Mouse (Mus musculus): ENCODE results near the gene Creg2.
"Not testable (repeated sequence)": the region's sequence is repeated elsewhere in the genome, so short reads cannot be mapped to it uniquely, and the experiment has no call there.

Creg2 gene

DNA sequence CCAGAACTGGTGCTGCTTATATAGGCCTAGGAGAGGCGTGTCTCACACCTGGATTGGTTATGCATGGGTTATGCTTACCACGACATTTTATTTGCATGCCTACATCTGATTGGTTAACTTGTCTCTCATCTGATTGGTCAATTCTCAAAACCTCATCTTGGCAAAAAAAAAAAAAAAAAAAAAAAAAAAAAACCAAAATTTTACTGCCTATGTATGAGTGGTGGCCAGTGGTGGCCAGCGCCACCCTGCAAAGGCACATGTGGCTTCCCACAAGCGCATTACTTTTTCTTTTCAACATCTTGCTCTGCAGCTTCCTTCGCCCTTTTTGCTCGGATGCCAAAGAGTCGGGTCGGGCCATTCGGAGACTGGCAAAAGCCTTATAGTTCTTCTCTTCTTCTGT lies 54.1 kb downstream of the Creg2 start:
- DNase-seq (ENCODE audit: low spot score): not testable (repeated sequence)

DNA sequence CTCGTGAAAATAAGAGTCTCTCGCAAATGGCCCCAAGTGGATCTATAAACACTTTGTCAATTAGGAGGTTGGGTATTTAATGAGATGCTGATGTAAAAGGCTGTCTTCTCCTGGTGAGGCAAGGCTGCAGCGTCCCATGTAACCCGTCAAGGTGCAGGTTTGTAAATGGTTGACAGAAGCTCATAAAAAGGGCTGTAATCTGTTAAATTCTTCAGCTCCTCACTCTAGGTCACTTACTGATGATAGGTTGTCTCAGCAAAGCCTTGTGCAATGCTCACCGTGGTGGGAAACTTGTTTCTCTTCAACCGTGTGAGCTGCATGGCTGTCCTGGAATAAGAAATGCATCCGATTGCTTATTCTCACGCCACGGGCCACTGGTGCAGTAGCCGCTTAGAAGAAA lies 57.4 kb downstream of the Creg2 start:
- no peak for DNase-seq (ENCODE audit: low spot score)

DNA sequence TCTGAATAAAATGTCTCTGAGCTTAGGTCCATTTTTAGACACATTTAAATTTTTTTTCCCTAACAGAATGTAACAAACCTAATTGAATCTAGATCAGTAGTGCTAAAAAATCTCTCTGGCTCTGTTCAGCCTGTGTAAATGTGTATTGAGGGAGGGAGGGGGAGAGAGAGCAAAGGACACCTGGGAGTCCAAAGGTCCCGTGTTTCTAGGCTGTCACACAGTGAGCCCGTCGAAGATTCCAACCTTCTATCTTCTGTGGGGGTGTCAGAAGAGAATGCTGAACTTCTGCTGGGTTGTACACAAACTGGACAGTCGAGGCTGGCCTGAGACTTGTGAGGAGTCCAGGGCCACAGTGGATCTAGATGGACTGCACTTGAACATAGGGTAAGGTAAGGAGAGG lies 59.2 kb downstream of the Creg2 start:
- no peak for DNase-seq (ENCODE audit: low spot score)

DNA sequence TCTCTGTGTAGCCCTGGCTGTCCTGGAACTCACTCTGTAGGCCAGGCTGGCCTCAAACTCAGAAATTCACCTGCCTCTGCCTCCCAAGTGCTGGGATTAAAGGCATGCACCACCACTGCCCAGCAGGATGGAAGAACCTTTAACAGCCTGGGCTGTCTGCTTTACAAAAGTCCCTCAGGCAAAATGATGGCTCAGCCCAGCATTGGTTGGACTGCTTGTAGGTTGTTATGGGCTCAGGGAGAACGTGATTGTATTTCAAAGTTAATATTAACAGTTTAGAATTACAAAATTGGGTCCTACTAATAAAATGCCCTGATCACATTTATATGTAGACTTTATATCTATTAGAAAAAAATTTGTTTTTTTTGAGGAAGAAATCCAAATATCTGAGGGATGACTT lies 59.7 kb downstream of the Creg2 start:
- DNase-seq (ENCODE audit: low spot score): not testable (repeated sequence)

DNA sequence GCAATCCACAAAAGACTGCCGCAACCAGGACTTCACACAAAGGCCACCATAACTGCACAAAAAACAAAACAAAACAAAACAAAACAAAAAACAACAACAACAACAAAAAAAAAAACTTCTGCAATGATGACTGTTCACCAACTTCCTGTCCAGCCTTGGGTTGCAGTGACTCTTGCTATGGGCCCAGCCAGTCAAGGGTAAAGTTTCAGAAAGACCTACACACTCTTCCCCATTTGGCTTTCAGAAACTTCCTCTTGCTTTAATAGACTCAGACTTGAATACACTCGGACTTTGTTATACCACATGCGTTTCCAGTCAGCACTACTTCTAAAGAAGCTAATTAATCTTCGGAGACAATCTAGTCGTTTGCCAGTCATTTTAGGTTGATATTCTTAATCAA lies 61.1 kb downstream of the Creg2 start:
- no peak for DNase-seq (ENCODE audit: low spot score)

DNA sequence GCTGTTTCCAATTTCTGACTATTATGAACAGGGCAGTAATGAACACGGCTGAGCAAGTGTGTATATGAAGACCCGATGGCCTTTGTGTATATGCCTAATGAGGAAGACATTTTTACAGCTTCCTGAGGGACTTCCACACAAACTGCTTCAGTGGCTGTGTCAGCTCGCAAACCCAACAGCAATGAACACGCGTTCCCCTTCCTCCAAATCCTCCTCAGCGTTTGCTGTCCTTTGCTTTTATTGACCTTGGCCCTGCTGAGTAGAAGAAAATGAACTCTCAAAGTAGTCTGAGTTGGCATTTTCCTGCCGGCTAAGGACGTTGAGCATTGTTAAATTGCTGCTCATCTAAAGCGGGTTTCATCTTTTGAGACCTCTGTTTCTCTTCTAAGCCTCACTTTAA lies 65.9 kb downstream of the Creg2 start:
- DNase-seq (ENCODE audit: low spot score): no peak

DNA sequence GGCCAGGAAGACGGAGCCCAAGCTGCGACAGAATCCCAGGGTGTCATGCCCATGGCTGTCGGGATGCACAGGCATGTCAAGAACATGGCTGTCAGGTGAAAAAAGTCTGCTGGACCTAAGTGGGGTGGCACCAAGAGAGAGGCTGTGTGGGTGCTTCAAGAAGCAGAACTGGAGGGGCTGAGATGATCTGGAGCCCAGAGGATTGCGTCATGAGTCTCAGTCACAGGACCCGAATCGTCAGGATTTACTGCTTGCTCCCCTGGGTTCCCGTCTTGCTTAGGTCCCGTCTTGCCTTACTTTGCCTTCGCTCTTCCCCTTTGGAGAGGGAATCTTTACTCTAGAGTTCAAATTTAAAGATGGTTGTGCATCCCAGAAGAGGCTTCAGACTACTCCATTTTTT lies 68.1 kb downstream of the Creg2 start:
- DNase-seq (ENCODE audit: low spot score): no peak

DNA sequence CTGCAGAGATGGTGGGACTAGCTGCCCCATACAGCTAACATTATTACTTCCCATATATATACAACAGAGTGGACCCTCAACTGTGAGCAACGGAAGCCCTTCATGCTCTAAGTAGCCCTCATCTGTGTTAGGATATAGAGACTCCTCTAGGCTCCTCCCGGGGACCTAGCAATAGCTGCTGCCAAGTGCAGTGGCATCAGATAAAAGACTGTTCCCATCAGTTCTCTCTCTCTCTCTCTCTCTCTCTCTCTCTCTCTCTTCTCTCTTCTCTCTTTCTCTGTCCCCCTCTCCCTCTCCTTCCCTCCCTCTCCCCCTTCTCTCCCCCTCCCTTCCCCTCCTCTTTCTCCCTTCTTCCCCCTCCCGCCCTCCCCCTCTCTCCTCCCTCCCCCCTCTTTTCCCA lies 70.1 kb downstream of the Creg2 start:
- DNase-seq (ENCODE audit: low spot score): no peak

DNA sequence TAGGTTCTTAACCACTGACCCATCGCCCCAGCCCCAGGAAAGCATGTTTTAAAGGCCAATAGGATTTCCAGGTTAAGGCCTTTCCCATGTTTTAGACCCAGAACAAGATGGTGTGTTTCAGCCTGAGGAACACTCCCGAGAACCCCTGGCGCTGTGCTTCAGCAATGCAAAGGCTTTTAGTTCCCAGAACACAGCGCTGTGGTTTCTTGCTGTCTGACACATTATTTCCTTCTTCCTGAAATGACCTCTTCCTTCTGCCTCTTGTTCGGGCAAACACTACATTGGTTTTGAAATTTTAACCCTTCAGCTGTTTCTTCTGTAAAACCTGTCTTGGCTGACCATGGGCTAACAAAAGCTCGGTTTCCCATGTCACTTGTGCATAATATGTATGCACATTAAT lies 72.1 kb downstream of the Creg2 start:
- no peak for DNase-seq (ENCODE audit: low spot score)

DNA sequence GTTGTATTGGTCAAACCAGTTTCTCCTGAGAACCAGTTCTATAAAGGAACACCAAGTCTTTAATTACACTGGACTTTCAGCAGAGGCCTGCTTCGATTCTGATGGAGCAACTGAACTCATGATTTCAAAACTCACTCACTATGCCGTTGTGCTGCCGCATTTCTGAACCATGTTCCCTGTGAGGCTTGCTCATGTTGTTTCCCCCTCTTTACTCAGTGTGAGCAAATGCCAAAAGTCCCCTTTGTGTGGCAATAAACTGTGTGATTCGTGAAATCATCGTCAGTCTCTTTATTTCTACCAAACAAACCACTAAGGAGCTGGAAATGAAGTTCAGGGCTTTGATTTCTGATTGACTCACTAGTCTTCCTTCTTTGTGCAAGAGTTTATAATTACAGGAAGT lies 72.8 kb downstream of the Creg2 start:
- DNase-seq (ENCODE audit: low spot score): no peak

DNA sequence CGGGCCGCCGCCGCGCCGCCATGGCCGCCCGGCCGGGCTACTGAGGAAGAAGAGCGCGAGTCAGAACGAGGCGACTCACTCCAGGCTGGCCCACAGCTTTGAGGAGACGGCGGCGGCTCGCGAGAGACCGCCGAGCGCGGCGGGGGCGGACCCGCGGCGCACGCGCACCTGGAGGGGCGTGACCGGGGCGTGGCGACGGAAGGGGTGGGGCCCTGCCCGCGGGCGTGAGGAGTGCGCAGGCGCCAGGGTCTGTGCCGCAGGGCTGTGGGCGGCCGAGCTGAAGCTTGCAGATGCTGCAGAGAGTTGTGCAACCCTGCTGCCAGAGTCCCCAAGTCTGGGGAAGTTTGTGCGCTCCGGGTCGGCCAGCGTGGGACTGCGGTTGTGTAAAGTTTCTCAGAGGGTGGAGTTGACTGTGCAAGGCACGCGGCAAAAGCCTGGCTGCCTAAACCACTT lies 74.0 kb downstream of the Creg2 start, which contains the start of gene Rnf149:
TSS of gene Rnf149 (minus strand) at position 153 of the 453 bp plus-strand sequence.
- peak; percentile 99 for DNase-seq (ENCODE audit: low spot score)

DNA sequence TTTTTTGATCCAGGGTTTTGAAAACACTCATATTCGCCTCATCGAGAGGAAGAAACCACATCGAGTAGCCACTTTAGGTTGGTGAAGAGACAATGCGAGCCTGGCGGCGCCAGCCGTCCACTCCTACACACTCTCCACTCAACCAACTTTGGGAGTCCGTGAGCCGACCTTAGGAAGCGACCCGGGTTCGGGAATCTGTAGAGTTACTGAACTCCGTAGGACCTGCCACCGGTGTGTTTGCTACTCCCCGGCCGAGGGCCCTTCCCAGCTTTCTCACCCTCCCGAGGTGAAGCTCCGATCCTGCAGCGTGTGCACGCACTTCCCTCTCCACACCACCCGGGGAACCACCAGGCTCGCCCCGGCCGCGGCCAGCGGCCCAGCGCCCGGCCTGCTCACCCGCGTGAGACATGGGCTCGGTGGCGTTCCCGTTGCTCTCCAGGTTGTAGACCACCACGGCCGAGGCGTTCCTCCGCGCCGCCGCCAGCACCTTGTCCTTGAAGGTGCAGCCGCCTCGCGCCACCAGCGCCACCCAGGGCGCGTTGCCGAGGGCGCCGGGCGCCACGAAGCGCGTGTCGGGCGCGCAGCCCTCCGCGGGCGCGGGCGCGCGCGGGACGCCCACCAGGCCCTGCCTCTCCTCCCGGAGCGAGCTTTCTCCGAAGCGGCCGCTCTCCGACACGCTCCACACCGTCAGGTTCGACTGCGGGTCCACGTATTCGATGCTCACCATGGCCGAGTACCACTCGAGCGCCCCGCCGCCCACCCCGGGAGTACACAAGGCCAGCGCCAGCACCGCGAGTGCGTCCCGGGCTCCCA lies 74.6 kb downstream of the Creg2 start:
- DNase-seq (ENCODE audit: low spot score): peak; percentile 68

DNA sequence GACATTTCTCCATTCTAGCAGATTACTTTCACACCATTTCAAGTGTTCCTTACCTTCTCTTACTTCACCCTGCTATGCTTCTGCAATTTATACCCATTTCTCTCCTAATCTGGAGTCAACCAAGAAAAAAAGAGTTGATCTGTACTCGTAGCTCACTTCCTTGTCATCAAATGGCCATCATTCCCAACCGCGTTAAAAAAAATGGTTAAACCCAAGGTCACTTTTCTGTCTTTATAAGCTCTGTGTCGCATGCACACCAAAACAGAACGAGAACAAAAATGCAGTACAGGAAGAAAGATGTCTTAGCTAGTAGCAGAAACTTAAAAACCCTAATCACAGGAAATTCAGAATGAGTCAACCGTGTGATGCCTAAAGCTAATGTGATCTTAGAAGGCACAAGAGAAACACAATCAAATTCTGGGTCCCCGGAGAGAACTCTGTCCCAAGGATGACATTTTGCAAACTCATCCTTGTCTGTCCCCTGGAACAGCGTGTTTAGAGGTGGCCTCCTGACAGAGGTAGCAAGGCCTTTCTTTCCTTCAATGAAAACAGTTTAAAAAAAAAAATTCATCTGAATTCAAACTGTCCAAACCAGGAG lies 75.4 kb downstream of the Creg2 start:
- DNase-seq (ENCODE audit: low spot score): no peak

DNA sequence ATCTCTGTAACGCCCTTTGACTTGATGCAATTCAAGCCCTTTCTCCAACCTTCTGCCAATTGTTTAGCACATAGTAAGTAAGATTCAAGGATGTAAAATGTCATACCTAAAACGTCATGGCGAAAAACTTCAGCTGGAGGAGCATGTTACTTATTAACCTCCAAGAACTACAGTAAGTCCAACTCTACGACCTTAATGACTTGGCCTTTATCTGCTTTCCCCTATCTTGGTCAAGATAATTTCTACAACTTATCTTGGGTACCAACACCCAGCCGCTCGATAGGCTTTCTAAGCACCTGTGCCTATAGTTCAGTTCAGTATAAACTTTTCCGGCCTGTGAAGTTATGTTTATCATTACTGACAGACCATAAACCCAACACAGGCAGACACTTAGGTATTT lies 77.4 kb downstream of the Creg2 start:
- DNase-seq (ENCODE audit: low spot score): no peak

DNA sequence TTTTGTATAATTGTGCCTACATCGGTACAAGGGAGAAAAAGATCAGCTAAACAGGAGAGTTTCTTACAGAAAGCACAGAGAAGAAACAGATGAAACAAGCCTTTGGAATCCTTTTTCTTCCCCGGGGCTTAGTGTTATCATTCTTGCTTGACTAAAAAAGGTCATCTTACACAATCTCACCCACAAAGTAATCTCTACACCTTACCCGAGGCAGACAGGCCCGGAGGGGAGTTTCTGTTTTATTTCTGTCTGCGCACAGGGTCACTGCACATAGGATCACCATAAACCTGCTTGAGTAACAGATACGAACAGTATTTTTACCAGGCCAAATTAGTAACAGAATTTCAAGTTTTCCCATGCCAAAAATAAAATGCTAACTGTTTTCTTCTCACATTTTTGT lies 79.6 kb downstream of the Creg2 start:
- no peak for DNase-seq (ENCODE audit: low spot score)

All from ovary, postnatal 36 days (tissue).